Mouse (Mus musculus): Measurements from ENCODE around the gene Tns2. TPM values are rescaled to one million over a fixed set of nuclear protein-coding genes. Genes with fewer than 3 reads are reported as not detected.
A peak's percentile ranks its signal among the peaks of the same experiment; 100 is the strongest.
"Not testable (repeated sequence)": the region's sequence is repeated elsewhere in the genome, so short reads cannot be mapped to it uniquely, and the experiment has no call there.

The Tns2 gene
- polyA plus RNA-seq, 1 experiment from 2014 or later: 32.5 TPM

GRCm38 (mm10) chr15:102146089-102146488, 45.9 kb downstream of the Tns2 start:
- peaks cover 43% of the 10 kb centered on the region for H3K27me3 ChIP-seq (replicated peaks)
- ATAC-seq (ENCODE audit: extremely low read depth, insufficient number of reproducible peaks, low FRiP score, low TSS enrichment): no peak
- H3K9ac ChIP-seq: no peak overlapping the region
- no peak overlapping the region for H3K4me3 ChIP-seq
- H3K4me1 ChIP-seq: peaks cover 57% of the 10 kb centered on the region
- no peak overlapping the region for H3K27ac ChIP-seq (replicated peaks)
- no peaks in the 10 kb centered on the region for H3K9me3 ChIP-seq
- H3K36me3 ChIP-seq: no peaks in the 10 kb centered on the region
- 68% methylated on average over 5 of the region's 5 CpGs for WGBS
- H3K4me2 ChIP-seq: no peak overlapping the region

GRCm38 (mm10) chr15:102146882-102147281, 46.7 kb downstream of the Tns2 start:
- no peak overlapping the region for H3K4me3 ChIP-seq
- no peak overlapping the region for H3K9ac ChIP-seq
- no peak for ATAC-seq (ENCODE audit: extremely low read depth, insufficient number of reproducible peaks, low FRiP score, low TSS enrichment)
- H3K36me3 ChIP-seq: no peaks in the 10 kb centered on the region
- H3K4me2 ChIP-seq: no peak overlapping the region
- peaks cover 43% of the 10 kb centered on the region for H3K27me3 ChIP-seq (replicated peaks)
- H3K9me3 ChIP-seq: no peaks in the 10 kb centered on the region
- no peak overlapping the region for H3K27ac ChIP-seq (replicated peaks)
- peaks cover 57% of the 10 kb centered on the region for H3K4me1 ChIP-seq
- WGBS: 5% methylated on average over 1 of the region's 1 CpGs

- Histone ChIP-seq H3K9ac (0 out of 2 replicates have a peak overlapping the region, but pooled peaks have one; percentile 29), H3K4me3 (no peak overlapping the region), H3K9me3 (no peaks in the 10 kb centered on the region), H3K27ac (replicated peaks) (no peak overlapping the region), H3K4me1 (peaks cover 53% of the 10 kb centered on the region), H3K27me3 (replicated peaks) (peaks cover 36% of the 10 kb centered on the region), H3K36me3 (no peaks in the 10 kb centered on the region), H3K4me2 (no peak overlapping the region)
- no peak for ATAC-seq (ENCODE audit: extremely low read depth, insufficient number of reproducible peaks, low FRiP score, low TSS enrichment)
- WGBS: 56% methylated on average over 16 of the region's 16 CpGs
Observed at GRCm38 (mm10) chr15:102147674-102148402, 47.6 kb downstream of the Tns2 start.

GRCm38 (mm10) chr15:102149561-102149960, 49.3 kb downstream of the Tns2 start:
- peaks cover 37% of the 10 kb centered on the region for H3K4me1 ChIP-seq
- H3K4me2 ChIP-seq: no peak overlapping the region
- no peak for ATAC-seq (ENCODE audit: extremely low read depth, insufficient number of reproducible peaks, low FRiP score, low TSS enrichment)
- H3K36me3 ChIP-seq: no peaks in the 10 kb centered on the region
- H3K27me3 ChIP-seq (replicated peaks): peaks cover 19% of the 10 kb centered on the region
- H3K9ac ChIP-seq: no peak overlapping the region; the same call in 1 of the 2 replicates
- 71% methylated on average over 4 of the region's 4 CpGs for WGBS
- H3K9me3 ChIP-seq: no peaks in the 10 kb centered on the region
- no peak overlapping the region for H3K27ac ChIP-seq (replicated peaks)
- no peak overlapping the region for H3K4me3 ChIP-seq

GRCm38 (mm10) chr15:102150301-102151135, 50.3 kb downstream of the Tns2 start, which contains the start of gene Soat2:
Gene Soat2, plus strand, starts transcription at chr15:102150526.
- H3K9ac ChIP-seq: peak within 1 kb of the TSS; percentile 66
- no peaks in the 10 kb centered on the region for H3K9me3 ChIP-seq
- H3K36me3 ChIP-seq: no peaks in the 10 kb centered on the region
- peaks cover 28% of the 10 kb centered on the region for H3K4me1 ChIP-seq
- peak within 1 kb of the TSS; percentile 18; the same call in 1 of the 2 replicates for H3K4me3 ChIP-seq
- peak within 1 kb of the TSS; percentile 58 for H3K4me2 ChIP-seq
- WGBS: 24% methylated on average over 20 of the region's 20 CpGs
- ATAC-seq (ENCODE audit: extremely low read depth, insufficient number of reproducible peaks, low FRiP score, low TSS enrichment): no peak
- H3K27me3 ChIP-seq (replicated peaks): peaks cover 10% of the 10 kb centered on the region
- 0 out of 2 replicates have a peak within 1 kb of the TSS, but pooled peaks have one; percentile 6 for H3K27ac ChIP-seq (replicated peaks)

GRCm38 (mm10) chr15:102152646-102153045, 52.4 kb downstream of the Tns2 start:
- H3K4me1 ChIP-seq: peaks cover 23% of the 10 kb centered on the region
- no peak overlapping the region for H3K4me3 ChIP-seq
- H3K27ac ChIP-seq (replicated peaks): no peak overlapping the region
- 0 out of 2 replicates have a peak, but pooled peaks cover 2% of the 10 kb centered on the region for H3K27me3 ChIP-seq (replicated peaks)
- H3K36me3 ChIP-seq: no peaks in the 10 kb centered on the region
- no peak overlapping the region for H3K4me2 ChIP-seq
- H3K9ac ChIP-seq: no peak overlapping the region
- 67% methylated on average over 4 of the region's 4 CpGs for WGBS
- no peaks in the 10 kb centered on the region for H3K9me3 ChIP-seq
- no peak for ATAC-seq (ENCODE audit: extremely low read depth, insufficient number of reproducible peaks, low FRiP score, low TSS enrichment)

GRCm38 (mm10) chr15:102155006-102155405, 54.8 kb downstream of the Tns2 start:
- H3K9ac ChIP-seq; H3K4me3 ChIP-seq; H3K27ac ChIP-seq (replicated peaks); H3K9me3 ChIP-seq; ATAC-seq (ENCODE audit: extremely low read depth, insufficient number of reproducible peaks, low FRiP score, low TSS enrichment); H3K27me3 ChIP-seq (replicated peaks); H3K4me2 ChIP-seq; H3K36me3 ChIP-seq: not testable (repeated sequence)
- H3K4me1 ChIP-seq: peaks cover 14% of the 10 kb centered on the region
- 86% methylated on average over 6 of the region's 6 CpGs for WGBS

- peaks cover 4% of the 10 kb centered on the region for H3K4me1 ChIP-seq
- H3K9ac ChIP-seq: no peak overlapping the region
- H3K36me3 ChIP-seq: no peaks in the 10 kb centered on the region
- no peak overlapping the region for H3K4me3 ChIP-seq
- no peak overlapping the region for H3K4me2 ChIP-seq
- no peak for ATAC-seq (ENCODE audit: extremely low read depth, insufficient number of reproducible peaks, low FRiP score, low TSS enrichment)
- H3K27me3 ChIP-seq (replicated peaks): peaks cover 5% of the 10 kb centered on the region; the same call in 1 of the 2 replicates
- 42% methylated on average over 20 of the region's 20 CpGs for WGBS
- H3K27ac ChIP-seq (replicated peaks): no peak overlapping the region
- no peaks in the 10 kb centered on the region for H3K9me3 ChIP-seq
Observed at GRCm38 (mm10) chr15:102156836-102157235, 56.6 kb downstream of the Tns2 start.

GRCm38 (mm10) chr15:102160415-102161060, 60.3 kb downstream of the Tns2 start:
- H3K36me3 ChIP-seq: no peaks in the 10 kb centered on the region
- H3K27me3 ChIP-seq (replicated peaks): peaks cover 5% of the 10 kb centered on the region; the same call in 1 of the 2 replicates
- H3K4me1 ChIP-seq: peaks cover 4% of the 10 kb centered on the region
- H3K4me3 ChIP-seq: no peak overlapping the region
- 46% methylated on average over 27 of the region's 27 CpGs for WGBS
- H3K27ac ChIP-seq (replicated peaks): no peak overlapping the region
- no peak overlapping the region for H3K9ac ChIP-seq
- H3K9me3 ChIP-seq: no peaks in the 10 kb centered on the region
- no peak overlapping the region for H3K4me2 ChIP-seq
- ATAC-seq (ENCODE audit: extremely low read depth, insufficient number of reproducible peaks, low FRiP score, low TSS enrichment): no peak

GRCm38 (mm10) chr15:102163900-102164693, 63.9 kb downstream of the Tns2 start:
- Histone ChIP-seq H3K4me2 (no peak overlapping the region), H3K4me3 (no peak overlapping the region), H3K4me1 (peaks cover 22% of the 10 kb centered on the region), H3K9ac (no peak overlapping the region), H3K9me3 (no peaks in the 10 kb centered on the region), H3K27ac (replicated peaks) (no peak overlapping the region), H3K27me3 (replicated peaks) (peaks cover 5% of the 10 kb centered on the region; the same call in 1 of the 2 replicates), H3K36me3 (no peaks in the 10 kb centered on the region)
- WGBS: 41% methylated on average over 3 of the region's 3 CpGs
- no peak for ATAC-seq (ENCODE audit: extremely low read depth, insufficient number of reproducible peaks, low FRiP score, low TSS enrichment)

Data from heart, embryonic 13.5 days (tissue).